Mouse (Mus musculus) frontal cortex, adult 2 months (tissue): Measurements from ENCODE around the gene Ppard. TPM values are rescaled to one million over a fixed set of nuclear protein-coding genes. Genes with fewer than 3 reads are reported as not detected.

ENCODE experiments used
- polyA plus RNA-seq: library from polyadenylated mRNA; depleted of rRNA; stranded (reverse); fragments of >200 nt; gene quantifications from 2 replicates; pipeline ENCODE4 v1.2.3, GENCODE M21; 2012; rRNA removed

Ppard gene
- polyA plus RNA-seq, 1 experiment, result 21.2 TPM

Other genes starting within 250 kb of the Ppard start
- gene Tcp11, start 152.1 kb upstream of the Ppard start, polyA plus RNA-seq, result 0.55 and 1.0 TPM in 2 replicates
- 2.5 TPM in 2 replicates for gene Scube3, start 90.6 kb upstream of the Ppard start, polyA plus RNA-seq
- 135 and 144 TPM in 2 replicates for gene Zfp523, start 55.6 kb upstream of the Ppard start, polyA plus RNA-seq
- gene Def6, start 24.9 kb upstream of the Ppard start, polyA plus RNA-seq, result 5.6 and 5.9 TPM in 2 replicates
- 16.9 and 18.7 TPM in 2 replicates for gene Fance, start 80.8 kb downstream of the Ppard start, polyA plus RNA-seq
- gene Rpl10a, start 95.8 kb downstream of the Ppard start, polyA plus RNA-seq, result 771 and 790 TPM in 2 replicates
- 2.5 and 2.9 TPM in 2 replicates for gene Tead3, start 118.1 kb downstream of the Ppard start, polyA plus RNA-seq
- 0.19 TPM in 1 of 2 replicates, not detected in the other for gene Tulp1, start 132.5 kb downstream of the Ppard start, polyA plus RNA-seq